Mouse (Mus musculus): ENCODE results near the gene Lipt1.

Lipt1 gene

DNA sequence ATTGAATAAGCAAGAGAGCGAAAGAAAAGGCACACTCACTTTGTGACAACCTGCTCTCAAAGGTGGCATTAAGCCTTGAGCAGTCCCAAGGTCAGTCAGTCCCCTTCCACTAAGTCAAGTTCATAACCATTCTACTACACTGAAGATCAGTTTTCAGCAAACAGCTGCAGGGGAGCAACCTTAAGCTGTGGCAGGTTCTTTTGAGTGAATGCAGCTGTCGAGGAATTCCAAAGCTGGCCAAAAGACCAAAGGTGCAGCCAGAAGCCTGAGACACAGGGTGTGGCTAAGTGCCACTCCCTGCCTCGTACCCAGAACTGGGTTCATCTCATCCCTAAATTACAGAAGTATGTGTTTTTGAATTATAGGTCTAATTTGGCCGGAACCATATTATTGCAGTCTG is 28.3 kb downstream of the Lipt1 start:
- no peak for DNase-seq (ENCODE audit: low spot score)

DNA sequence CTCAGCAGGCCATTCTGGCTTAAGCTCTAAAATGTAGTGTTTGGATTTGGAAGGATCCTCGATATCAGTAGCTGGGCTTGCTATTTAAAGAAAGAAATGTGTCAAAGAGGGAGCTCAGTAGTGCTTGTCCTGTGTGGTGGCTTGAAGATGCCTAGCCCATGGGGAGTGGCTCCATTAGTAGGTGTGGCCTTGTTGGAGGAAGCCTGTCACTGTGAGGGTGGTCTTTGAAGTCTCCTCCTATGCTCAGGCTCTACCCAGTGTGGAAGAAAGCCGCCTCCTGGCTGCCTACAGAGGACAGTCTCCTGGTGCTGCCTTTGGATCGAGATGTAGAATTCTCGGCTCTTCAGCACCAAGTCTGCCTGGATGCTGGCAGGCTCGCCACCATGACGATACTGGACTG is 28.8 kb downstream of the Lipt1 start:
- DNase-seq (ENCODE audit: low spot score): no peak

DNA sequence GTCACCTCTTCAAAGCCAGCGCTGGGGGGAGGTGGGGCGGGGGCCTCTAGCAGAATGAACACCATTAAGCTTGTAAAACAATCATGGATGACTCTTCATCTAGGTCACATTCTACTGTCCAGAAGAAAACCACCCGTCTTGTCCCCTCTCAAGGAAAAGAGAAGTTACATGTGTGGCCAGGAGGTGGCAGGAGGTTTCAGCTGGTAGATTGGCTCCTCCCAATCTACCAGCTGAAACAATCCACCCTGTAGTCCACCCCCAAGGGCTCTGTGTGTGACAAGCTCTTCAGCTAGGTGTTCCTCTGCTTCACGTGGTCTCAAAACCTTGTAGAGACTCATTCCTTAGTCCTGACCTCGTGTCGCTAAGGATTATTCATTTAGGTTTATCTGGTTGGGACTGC is 31.6 kb downstream of the Lipt1 start:
- no peak for DNase-seq (ENCODE audit: low spot score)

DNA sequence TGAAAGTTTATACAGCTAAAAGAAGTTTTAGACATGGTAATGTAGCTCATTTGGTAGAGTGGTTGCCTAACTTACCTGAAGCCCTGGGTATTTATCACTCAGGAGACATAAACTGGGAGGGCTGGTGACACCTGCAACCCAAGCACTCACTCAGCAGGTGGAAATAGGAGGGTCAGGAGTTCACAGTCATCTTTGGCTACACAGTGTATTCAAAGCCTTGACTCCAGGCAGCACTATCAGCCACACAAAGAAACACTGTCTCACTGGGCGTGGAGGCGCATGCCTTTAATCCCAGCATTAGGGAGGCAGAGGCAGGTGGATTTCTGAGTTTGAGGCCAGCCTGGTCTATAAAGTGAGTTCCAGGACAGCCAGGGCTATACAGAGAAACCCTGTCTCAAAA is 41.2 kb downstream of the Lipt1 start:
- DNase-seq (ENCODE audit: low spot score): no peak

DNA sequence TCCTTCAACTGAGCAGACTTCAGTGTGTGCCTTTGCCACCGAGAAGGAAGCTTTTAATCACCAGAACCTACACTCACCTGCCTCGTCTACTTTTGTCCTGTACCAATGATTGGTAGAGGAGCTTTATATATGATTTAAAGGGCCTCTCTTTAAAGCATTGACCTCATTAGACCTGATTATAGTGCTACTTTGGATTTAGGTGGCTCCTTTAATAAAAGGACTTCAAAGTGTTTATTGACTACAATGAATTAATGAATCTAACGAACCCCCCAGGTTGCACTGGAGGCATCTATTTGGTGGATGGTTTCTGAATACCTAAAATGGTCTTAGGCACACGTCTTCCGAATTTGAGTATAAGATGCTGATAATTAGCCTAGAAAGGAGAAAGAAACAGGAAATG is 44.9 kb downstream of the Lipt1 start, which contains the start of gene Lyg2:
Lyg2 (minus strand) TSS at position 101 of the 400 bp plus-strand sequence.
- DNase-seq (ENCODE audit: low spot score): no peak

DNA sequence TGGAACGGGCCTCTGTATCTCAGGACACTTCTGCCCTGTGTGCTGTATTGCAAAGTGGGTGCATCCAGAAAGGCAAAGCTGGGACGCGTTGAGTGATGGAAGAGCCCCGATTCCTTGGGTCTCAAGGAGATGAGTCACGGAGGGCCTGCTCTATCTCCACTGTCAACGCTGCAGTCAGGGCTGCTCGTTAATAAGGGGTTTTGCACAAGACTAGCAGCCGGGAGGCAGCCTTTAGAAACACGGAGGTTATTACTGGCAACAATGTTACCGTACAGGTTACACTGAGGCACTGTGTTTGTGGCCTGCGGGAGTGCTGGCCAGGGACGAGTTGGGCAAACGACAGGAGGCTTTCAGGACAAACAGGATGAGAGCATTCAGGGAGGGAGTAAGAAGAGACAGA is 46.1 kb downstream of the Lipt1 start:
- no peak for DNase-seq (ENCODE audit: low spot score)

DNA sequence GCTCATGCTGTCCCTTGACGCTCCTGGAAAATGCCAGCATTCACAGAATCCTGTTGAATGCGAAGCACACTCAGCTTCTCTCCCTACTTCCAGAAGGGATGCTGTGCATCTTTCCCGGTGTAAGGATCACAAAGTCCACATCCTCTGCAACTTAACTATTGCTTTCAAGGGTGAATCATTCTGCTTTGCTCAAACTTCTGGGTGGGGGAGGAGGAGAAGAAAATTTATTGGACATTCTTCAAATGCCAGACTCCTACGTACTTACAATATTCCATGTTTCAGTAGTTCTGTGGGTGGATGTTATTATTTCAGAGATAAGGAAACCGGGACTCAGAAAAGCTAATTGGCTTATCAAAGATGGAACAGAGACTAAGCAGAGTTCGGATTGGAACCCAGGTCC is 46.6 kb downstream of the Lipt1 start:
- no peak for DNase-seq (ENCODE audit: low spot score)

DNA sequence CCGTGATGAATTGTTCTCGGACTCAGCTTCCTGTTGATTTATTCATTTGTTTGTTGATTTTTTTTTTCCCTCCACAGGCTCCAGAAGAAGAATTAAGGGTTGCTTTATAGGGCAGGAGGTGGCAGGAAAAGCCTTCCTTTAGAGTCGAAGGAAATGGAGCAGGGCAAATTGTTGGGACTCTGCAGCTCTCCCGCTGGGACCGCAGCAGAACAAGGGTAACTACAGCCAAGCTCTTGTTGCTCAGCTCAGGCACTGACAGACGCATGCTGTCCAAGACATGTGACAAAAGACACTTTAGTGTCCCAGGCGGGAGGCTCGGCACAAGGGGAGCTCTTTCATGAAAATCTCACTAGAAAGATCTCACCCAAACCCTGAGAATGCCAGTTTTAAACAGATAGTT is 51.0 kb downstream of the Lipt1 start:
- no peak for DNase-seq (ENCODE audit: low spot score)
